Mouse (Mus musculus): ENCODE results near the gene Rbm38. TPM values are rescaled to one million over a fixed set of nuclear protein-coding genes. Genes with fewer than 3 reads are reported as not detected.
A peak's percentile ranks its signal among the peaks of the same experiment; 100 is the strongest.

The Rbm38 gene
- polyA plus RNA-seq, 1 experiment from 2014 or later = 74.2 TPM

GRCm38 (mm10) chr2:173021633-173022055 is 1.3 kb downstream of the Rbm38 start:
- Histone ChIP-seq H3K4me2 (ENCODE audit: low read depth) (peak overlapping the region; percentile 86), H3K27me3 (ENCODE audit: control insufficient read depth, insufficient read depth, low read length) (peaks cover 8% of the 10 kb centered on the region), H3K4me3 (ENCODE audit: low read depth, low read length) (peak overlapping the region; percentile 85), H3K9me3 (ENCODE audit: control insufficient read depth, low read length) (no peaks in the 10 kb centered on the region), H3K4me1 (ENCODE audit: control insufficient read depth, insufficient read depth, low read length) (peaks cover 37% of the 10 kb centered on the region), H3K9ac (ENCODE audit: low read length) (peak overlapping the region; percentile 85), H3K36me3 (ENCODE audit: control insufficient read depth, insufficient read depth, low read length) (no peaks in the 10 kb centered on the region; the same call in 1 of the 2 replicates), H3K27ac (ENCODE audit: low read depth, low read length) (peak overlapping the region; percentile 73)
- DNase-seq (ENCODE audit: low spot score) (peak; percentile 95), ATAC-seq (ENCODE audit: insufficient read depth, low FRiP score, low TSS enrichment) (peak; percentile 81)
- WGBS = under 1% methylated on average over 46 of the region's 54 CpGs

GRCm38 (mm10) chr2:173022056-173022681 is 1.9 kb downstream of the Rbm38 start:
- Histone ChIP-seq H3K27me3 (ENCODE audit: control insufficient read depth, insufficient read depth, low read length) (peaks cover 8% of the 10 kb centered on the region), H3K36me3 (ENCODE audit: control insufficient read depth, insufficient read depth, low read length) (no peaks in the 10 kb centered on the region; the same call in 1 of the 2 replicates), H3K4me2 (ENCODE audit: low read depth) (peak overlapping the region; percentile 86), H3K4me1 (ENCODE audit: control insufficient read depth, insufficient read depth, low read length) (peaks cover 39% of the 10 kb centered on the region), H3K4me3 (ENCODE audit: low read depth, low read length) (peak overlapping the region; percentile 85), H3K9me3 (ENCODE audit: control insufficient read depth, low read length) (no peaks in the 10 kb centered on the region), H3K9ac (ENCODE audit: low read length) (peak overlapping the region; percentile 85), H3K27ac (ENCODE audit: low read depth, low read length) (peak overlapping the region; percentile 73)
- ATAC-seq (ENCODE audit: insufficient read depth, low FRiP score, low TSS enrichment) = peak; percentile 42
- DNase-seq (ENCODE audit: low spot score) = peak; percentile 80
- WGBS = under 1% methylated on average over 43 of the region's 51 CpGs

GRCm38 (mm10) chr2:173022813-173023212 is 2.5 kb downstream of the Rbm38 start:
- H3K27ac ChIP-seq (ENCODE audit: low read depth, low read length) = no peak overlapping the region
- no peaks in the 10 kb centered on the region for H3K9me3 ChIP-seq (ENCODE audit: control insufficient read depth, low read length)
- no peak for DNase-seq (ENCODE audit: low spot score)
- H3K36me3 ChIP-seq (ENCODE audit: control insufficient read depth, insufficient read depth, low read length) = peaks cover 1% of the 10 kb centered on the region
- H3K27me3 ChIP-seq (ENCODE audit: control insufficient read depth, insufficient read depth, low read length) = peaks cover 8% of the 10 kb centered on the region
- H3K4me1 ChIP-seq (ENCODE audit: control insufficient read depth, insufficient read depth, low read length) = peaks cover 39% of the 10 kb centered on the region
- WGBS = 26% methylated on average over 10 of the region's 10 CpGs
- ATAC-seq (ENCODE audit: insufficient read depth, low FRiP score, low TSS enrichment) = no peak
- H3K4me2 ChIP-seq (ENCODE audit: low read depth) = peak overlapping the region; percentile 86
- H3K9ac ChIP-seq (ENCODE audit: low read length) = peak overlapping the region; percentile 85
- peak overlapping the region; percentile 85 for H3K4me3 ChIP-seq (ENCODE audit: low read depth, low read length)

- ATAC-seq (ENCODE audit: insufficient read depth, low FRiP score, low TSS enrichment) = no peak
- H3K27ac ChIP-seq (ENCODE audit: low read depth, low read length) = no peak overlapping the region
- 0 out of 2 replicates have a peak overlapping the region, but pooled peaks have one; percentile 20 for H3K9ac ChIP-seq (ENCODE audit: low read length)
- DNase-seq (ENCODE audit: low spot score) = no peak
- H3K36me3 ChIP-seq (ENCODE audit: control insufficient read depth, insufficient read depth, low read length) = peaks cover 2% of the 10 kb centered on the region
- H3K27me3 ChIP-seq (ENCODE audit: control insufficient read depth, insufficient read depth, low read length) = peaks cover 8% of the 10 kb centered on the region
- peaks cover 39% of the 10 kb centered on the region for H3K4me1 ChIP-seq (ENCODE audit: control insufficient read depth, insufficient read depth, low read length)
- no peaks in the 10 kb centered on the region for H3K9me3 ChIP-seq (ENCODE audit: control insufficient read depth, low read length)
- peak overlapping the region; percentile 85 for H3K4me3 ChIP-seq (ENCODE audit: low read depth, low read length)
- H3K4me2 ChIP-seq (ENCODE audit: low read depth) = peak overlapping the region; percentile 86
- WGBS = 83% methylated on average over 7 of the region's 7 CpGs
These were observed 3.1 kb downstream of the Rbm38 start for GRCm38 (mm10) chr2:173023371-173023851.

GRCm38 (mm10) chr2:173023966-173024365 is 3.7 kb downstream of the Rbm38 start:
- WGBS = 87% methylated on average over 4 of the region's 4 CpGs
- Histone ChIP-seq H3K27ac (ENCODE audit: low read depth, low read length) (no peak overlapping the region), H3K9ac (ENCODE audit: low read length) (no peak overlapping the region), H3K4me1 (ENCODE audit: control insufficient read depth, insufficient read depth, low read length) (peaks cover 39% of the 10 kb centered on the region), H3K4me3 (ENCODE audit: low read depth, low read length) (no peak overlapping the region), H3K36me3 (ENCODE audit: control insufficient read depth, insufficient read depth, low read length) (peaks cover 2% of the 10 kb centered on the region), H3K4me2 (ENCODE audit: low read depth) (peak overlapping the region; percentile 86; the same call in 1 of the 2 replicates), H3K27me3 (ENCODE audit: control insufficient read depth, insufficient read depth, low read length) (peaks cover 8% of the 10 kb centered on the region), H3K9me3 (ENCODE audit: control insufficient read depth, low read length) (no peaks in the 10 kb centered on the region)
- DNase-seq (ENCODE audit: low spot score) (no peak), ATAC-seq (ENCODE audit: insufficient read depth, low FRiP score, low TSS enrichment) (no peak)

GRCm38 (mm10) chr2:173024392-173024791 is 4.1 kb downstream of the Rbm38 start:
- Histone ChIP-seq H3K9ac (ENCODE audit: low read length) (no peak overlapping the region), H3K27ac (ENCODE audit: low read depth, low read length) (no peak overlapping the region), H3K4me1 (ENCODE audit: control insufficient read depth, insufficient read depth, low read length) (peaks cover 37% of the 10 kb centered on the region), H3K36me3 (ENCODE audit: control insufficient read depth, insufficient read depth, low read length) (peaks cover 4% of the 10 kb centered on the region), H3K4me3 (ENCODE audit: low read depth, low read length) (no peak overlapping the region), H3K9me3 (ENCODE audit: control insufficient read depth, low read length) (no peaks in the 10 kb centered on the region), H3K4me2 (ENCODE audit: low read depth) (no peak overlapping the region), H3K27me3 (ENCODE audit: control insufficient read depth, insufficient read depth, low read length) (peaks cover 8% of the 10 kb centered on the region)
- no peak for DNase-seq (ENCODE audit: low spot score)
- no peak for ATAC-seq (ENCODE audit: insufficient read depth, low FRiP score, low TSS enrichment)
- 78% methylated on average over 8 of the region's 8 CpGs for WGBS

GRCm38 (mm10) chr2:173024938-173025337 is 4.6 kb downstream of the Rbm38 start:
- no peaks in the 10 kb centered on the region for H3K9me3 ChIP-seq (ENCODE audit: control insufficient read depth, low read length)

GRCm38 (mm10) chr2:173026286-173026685 is 6.0 kb downstream of the Rbm38 start:
- ATAC-seq (ENCODE audit: insufficient read depth, low FRiP score, low TSS enrichment) = no peak
- Histone ChIP-seq H3K4me2 (ENCODE audit: low read depth) (no peak overlapping the region), H3K4me1 (ENCODE audit: control insufficient read depth, insufficient read depth, low read length) (peaks cover 32% of the 10 kb centered on the region), H3K4me3 (ENCODE audit: low read depth, low read length) (no peak overlapping the region), H3K27me3 (ENCODE audit: control insufficient read depth, insufficient read depth, low read length) (no peaks in the 10 kb centered on the region), H3K27ac (ENCODE audit: low read depth, low read length) (0 out of 2 replicates have a peak overlapping the region, but pooled peaks have one; percentile 14), H3K9me3 (ENCODE audit: control insufficient read depth, low read length) (no peaks in the 10 kb centered on the region), H3K9ac (ENCODE audit: low read length) (no peak overlapping the region), H3K36me3 (ENCODE audit: control insufficient read depth, insufficient read depth, low read length) (peaks cover 7% of the 10 kb centered on the region)
- no peak for DNase-seq (ENCODE audit: low spot score)
- 88% methylated on average over 5 of the region's 5 CpGs for WGBS

More at GRCm38 (mm10) chr2:173024938-173025337, 4.6 kb downstream of the Rbm38 start:
- Histone ChIP-seq H3K4me2 (ENCODE audit: low read depth) (peak overlapping the region; percentile 10), H3K36me3 (ENCODE audit: control insufficient read depth, insufficient read depth, low read length) (peaks cover 5% of the 10 kb centered on the region), H3K27me3 (ENCODE audit: control insufficient read depth, insufficient read depth, low read length) (peaks cover 8% of the 10 kb centered on the region), H3K9ac (ENCODE audit: low read length) (peak overlapping the region; percentile 35), H3K4me3 (ENCODE audit: low read depth, low read length) (no peak overlapping the region), H3K4me1 (ENCODE audit: control insufficient read depth, insufficient read depth, low read length) (peaks cover 32% of the 10 kb centered on the region), H3K27ac (ENCODE audit: low read depth, low read length) (no peak overlapping the region)
- WGBS = 34% methylated on average over 4 of the region's 4 CpGs
- no peak for ATAC-seq (ENCODE audit: insufficient read depth, low FRiP score, low TSS enrichment)
- no peak for DNase-seq (ENCODE audit: low spot score)

GRCm38 (mm10) chr2:173026688-173027131 is 6.4 kb downstream of the Rbm38 start:
- 83% methylated on average over 3 of the region's 3 CpGs for WGBS
- H3K27me3 ChIP-seq (ENCODE audit: control insufficient read depth, insufficient read depth, low read length) = no peaks in the 10 kb centered on the region
- H3K36me3 ChIP-seq (ENCODE audit: control insufficient read depth, insufficient read depth, low read length) = peaks cover 9% of the 10 kb centered on the region
- ATAC-seq (ENCODE audit: insufficient read depth, low FRiP score, low TSS enrichment) (no peak), DNase-seq (ENCODE audit: low spot score) (no peak)
- no peak overlapping the region for H3K4me2 ChIP-seq (ENCODE audit: low read depth)
- no peak overlapping the region for H3K9ac ChIP-seq (ENCODE audit: low read length)
- H3K4me3 ChIP-seq (ENCODE audit: low read depth, low read length) = no peak overlapping the region
- H3K4me1 ChIP-seq (ENCODE audit: control insufficient read depth, insufficient read depth, low read length) = peaks cover 32% of the 10 kb centered on the region
- 0 out of 2 replicates have a peak overlapping the region, but pooled peaks have one; percentile 14 for H3K27ac ChIP-seq (ENCODE audit: low read depth, low read length)
- H3K9me3 ChIP-seq (ENCODE audit: control insufficient read depth, low read length) = no peaks in the 10 kb centered on the region

Data from neural tube, embryonic 11.5 days (tissue).